Mouse (Mus musculus) embryonic fibroblast, embryonic 13.5 days (primary cell): ENCODE measurements at regions not wholly inside any gene's neighbourhood (a gene's known extent, or its start where the extent isn't known, plus 50 kb on each side); places are given as distances from the start of the nearest gene placed in this dataset.

ENCODE experiments used
- CTCF ChIP-seq: IDR thresholded peaks from 2 replicates; pipeline ENCODE4 v1.5.1; 2011; ENCODE audit warnings: mild to moderate bottlenecking, control low read depth, low read length, moderate library complexity, borderline replicate concordance; ENCODE audit not compliant: insufficient read depth
- POLR2A ChIP-seq: IDR thresholded peaks from 2 replicates; pipeline ENCODE4 v1.6.1; 2011; ENCODE audit warnings: low read depth, mild to moderate bottlenecking, control low read depth, low read length, moderate library complexity

- TF ChIP-seq CTCF (no peak), POLR2A (no peak)
Measured at GRCm38 (mm10) chr17:67508353-67508752, 124.2 kb downstream of the Lrrc30 start.
